Mouse (Mus musculus): ENCODE results near the gene Gm20388. TPM values are rescaled to one million over a fixed set of nuclear protein-coding genes. Genes with fewer than 3 reads are reported as not detected.
"Not testable (repeated sequence)": the region's sequence is repeated elsewhere in the genome, so short reads cannot be mapped to it uniquely, and the experiment has no call there.

Gm20388 gene
- total RNA-seq, 2 experiments from 2014 or later: 2.2 to 7.6 TPM

- Histone ChIP-seq H3K4me3 (no peak overlapping the region), H3K27ac (peak overlapping the region; percentile 23; the same call in 1 of the 2 replicates)
- no peak for DNase-seq (ENCODE audit: low spot score in 2 of 2)
- no peak for TF ChIP-seq CTCF (conservative IDR thresholded peaks at IDR 0.05)
These were observed 2411.5 kb downstream of the Gm20388 start for GRCm38 (mm10) chr8:122322126-122322525.

- TF ChIP-seq CTCF (conservative IDR thresholded peaks at IDR 0.05): no peak
- no peak overlapping the region for H3K4me3 ChIP-seq
- peak overlapping the region; percentile 23; the same call in 1 of the 2 replicates for H3K27ac ChIP-seq
- no peak for DNase-seq (ENCODE audit: low spot score in 2 of 2)
These were observed 2412.2 kb downstream of the Gm20388 start for GRCm38 (mm10) chr8:122322792-122323191.

GRCm38 (mm10) chr8:122323951-122324402 is 2413.3 kb downstream of the Gm20388 start:
- peak overlapping the region; percentile 63 for H3K27ac ChIP-seq
- H3K4me3 ChIP-seq; DNase-seq (ENCODE audit: low spot score in 2 of 2): not testable (repeated sequence)

GRCm38 (mm10) chr8:122325196-122325595 is 2414.6 kb downstream of the Gm20388 start:
- Histone ChIP-seq H3K4me3 (no peak overlapping the region), H3K27ac (peak overlapping the region; percentile 63)
- no peak for TF ChIP-seq CTCF (conservative IDR thresholded peaks at IDR 0.05)
- DNase-seq (ENCODE audit: low spot score in 2 of 2): no peak

- Histone ChIP-seq H3K4me3 (no peak overlapping the region), H3K27ac (no peak overlapping the region)
- no peak for TF ChIP-seq CTCF (conservative IDR thresholded peaks at IDR 0.05)
- DNase-seq (ENCODE audit: low spot score in 2 of 2): no peak
These were observed 2415.5 kb downstream of the Gm20388 start for GRCm38 (mm10) chr8:122326114-122326542.

GRCm38 (mm10) chr8:122329072-122329471 is 2418.4 kb downstream of the Gm20388 start:
- DNase-seq (ENCODE audit: low spot score in 2 of 2): no peak
- H3K27ac ChIP-seq: peak overlapping the region; percentile 68; the same call in 1 of the 2 replicates

GRCm38 (mm10) chr8:122329553-122330239 is 2419.1 kb downstream of the Gm20388 start:
- no peak for TF ChIP-seq CTCF (conservative IDR thresholded peaks at IDR 0.05)
- peak overlapping the region; percentile 43 for H3K27ac ChIP-seq

More at GRCm38 (mm10) chr8:122329072-122329471, 2418.4 kb downstream of the Gm20388 start:
- TF ChIP-seq CTCF (conservative IDR thresholded peaks at IDR 0.05): no peak
- H3K4me3 ChIP-seq: no peak overlapping the region

GRCm38 (mm10) chr8:122330446-122331133 is 2419.9 kb downstream of the Gm20388 start:
- Histone ChIP-seq H3K27ac (peak overlapping the region; percentile 65; the same call in 1 of the 2 replicates), H3K4me3 (no peak overlapping the region)
- no peak for TF ChIP-seq CTCF (conservative IDR thresholded peaks at IDR 0.05)
- no peak for DNase-seq (ENCODE audit: low spot score in 2 of 2)

More at GRCm38 (mm10) chr8:122329553-122330239, 2419.1 kb downstream of the Gm20388 start:
- no peak overlapping the region for H3K4me3 ChIP-seq
- no peak for DNase-seq (ENCODE audit: low spot score in 2 of 2)

- no peak for TF ChIP-seq CTCF (conservative IDR thresholded peaks at IDR 0.05)
- no peak for DNase-seq (ENCODE audit: low spot score in 2 of 2)
- peak overlapping the region; percentile 65; the same call in 1 of the 2 replicates for H3K27ac ChIP-seq
- H3K4me3 ChIP-seq: no peak overlapping the region
These were observed 2420.5 kb downstream of the Gm20388 start for GRCm38 (mm10) chr8:122331134-122331523.

- peak; percentile 70 to 92 for DNase-seq (ENCODE audit: low spot score in 2 of 2)
- peak; percentile 98 for TF ChIP-seq CTCF (conservative IDR thresholded peaks at IDR 0.05)
- H3K4me3 ChIP-seq: no peak overlapping the region
- no peak overlapping the region for H3K27ac ChIP-seq
These were observed 2422.3 kb downstream of the Gm20388 start for GRCm38 (mm10) chr8:122332753-122333506.

GRCm38 (mm10) chr8:122333531-122333930 is 2422.9 kb downstream of the Gm20388 start:
- Histone ChIP-seq H3K4me3 (no peak overlapping the region), H3K27ac (no peak overlapping the region)
- DNase-seq (ENCODE audit: low spot score in 2 of 2): no peak
- no peak for TF ChIP-seq CTCF (conservative IDR thresholded peaks at IDR 0.05)

GRCm38 (mm10) chr8:122334791-122335490 is 2424.3 kb downstream of the Gm20388 start:
- no peak overlapping the region for H3K27ac ChIP-seq
- DNase-seq (ENCODE audit: low spot score in 2 of 2): no peak
- H3K4me3 ChIP-seq: no peak overlapping the region
- TF ChIP-seq CTCF (conservative IDR thresholded peaks at IDR 0.05): no peak
